Mouse (Mus musculus): Measurements from ENCODE around the gene Dvl1. TPM values are rescaled to one million over a fixed set of nuclear protein-coding genes. Genes with fewer than 3 reads are reported as not detected.

Dvl1 gene
- polyA plus RNA-seq, 1 experiment from 2014 or later: 10.9 TPM

GRCm38 (mm10) chr4:155840076-155841002 lies 6.9 kb upstream of the Dvl1 start:
- ATAC-seq (ENCODE audit: insufficient number of reproducible peaks, insufficient read depth, low FRiP score, low read depth): no peak
- H3K27me3 ChIP-seq (ENCODE audit: control insufficient read depth, insufficient read depth, low read length): peaks cover 5% of the 10 kb centered on the region
- WGBS: 7% methylated on average over 8 of the region's 8 CpGs

GRCm38 (mm10) chr4:155841003-155841454 lies 6.2 kb upstream of the Dvl1 start:
- Histone ChIP-seq H3K4me3 (ENCODE audit: control insufficient read depth in 1 of 2, insufficient read depth in 1 of 2, low read depth in 1 of 2, low read length in 2 of 2) (peak overlapping the region; percentile 51 to 54), H3K27me3 (ENCODE audit: control insufficient read depth, insufficient read depth, low read length) (peaks cover 5% of the 10 kb centered on the region), H3K4me1 (ENCODE audit: control insufficient read depth in 2 of 2, insufficient read depth in 2 of 2, low read length in 2 of 2) (peaks cover 22 to 41% of the 10 kb centered on the region in 2 experiments), H3K27ac (replicated peaks in 1 of 2; ENCODE audit: control insufficient read depth in 1 of 2, insufficient read depth in 1 of 2, low read depth in 2 of 2, low read length in 2 of 2) (0 out of 4 replicates have a peak overlapping the region, but pooled peaks of 1 of the 2 experiments have one; percentile 17), H3K9ac (ENCODE audit: low read length) (peak overlapping the region; percentile 76), H3K9me3 (ENCODE audit: control insufficient read depth, low read length) (no peaks in the 10 kb centered on the region), H3K36me3 (ENCODE audit: control insufficient read depth, insufficient read depth, low read length) (peaks cover 21% of the 10 kb centered on the region), H3K4me2 (ENCODE audit: low read length) (peak overlapping the region; percentile 88)
- under 1% methylated on average over 32 of the region's 32 CpGs for WGBS
- peak; percentile 23 for ATAC-seq (ENCODE audit: insufficient number of reproducible peaks, insufficient read depth, low FRiP score, low read depth)

More at GRCm38 (mm10) chr4:155840076-155841002, 6.9 kb upstream of the Dvl1 start:
- Histone ChIP-seq H3K4me1 (ENCODE audit: control insufficient read depth in 2 of 2, insufficient read depth in 2 of 2, low read length in 2 of 2) (peaks cover 22 to 41% of the 10 kb centered on the region in 2 experiments), H3K4me3 (ENCODE audit: control insufficient read depth in 1 of 2, insufficient read depth in 1 of 2, low read depth in 1 of 2, low read length in 2 of 2) (peak overlapping the region; percentile 51 to 54), H3K4me2 (ENCODE audit: low read length) (peak overlapping the region; percentile 88), H3K27ac (replicated peaks in 1 of 2; ENCODE audit: control insufficient read depth in 1 of 2, insufficient read depth in 1 of 2, low read depth in 2 of 2, low read length in 2 of 2) (peak overlapping the region; percentile 85 to 86), H3K9me3 (ENCODE audit: control insufficient read depth, low read length) (no peaks in the 10 kb centered on the region), H3K36me3 (ENCODE audit: control insufficient read depth, insufficient read depth, low read length) (peaks cover 21% of the 10 kb centered on the region), H3K9ac (ENCODE audit: low read length) (peak overlapping the region; percentile 76)

- no peak overlapping the region for H3K9ac ChIP-seq (ENCODE audit: low read length)
- peaks cover 26 to 45% of the 10 kb centered on the region in 2 experiments for H3K4me1 ChIP-seq (ENCODE audit: control insufficient read depth in 2 of 2, insufficient read depth in 2 of 2, low read length in 2 of 2)
Observed at GRCm38 (mm10) chr4:155841651-155842270, 5.4 kb upstream of the Dvl1 start.

GRCm38 (mm10) chr4:155843231-155843630 lies 4.0 kb upstream of the Dvl1 start:
- no peak overlapping the region for H3K27ac ChIP-seq (replicated peaks in 1 of 2; ENCODE audit: control insufficient read depth in 1 of 2, insufficient read depth in 1 of 2, low read depth in 2 of 2, low read length in 2 of 2)
- WGBS: 87% methylated on average over 5 of the region's 5 CpGs
- no peak for ATAC-seq (ENCODE audit: insufficient number of reproducible peaks, insufficient read depth, low FRiP score, low read depth)
- no peaks in the 10 kb centered on the region for H3K9me3 ChIP-seq (ENCODE audit: control insufficient read depth, low read length)
- H3K4me2 ChIP-seq (ENCODE audit: low read length): no peak overlapping the region
- peaks cover 21% of the 10 kb centered on the region for H3K36me3 ChIP-seq (ENCODE audit: control insufficient read depth, insufficient read depth, low read length)
- no peak overlapping the region for H3K9ac ChIP-seq (ENCODE audit: low read length)
- H3K4me3 ChIP-seq (ENCODE audit: control insufficient read depth in 1 of 2, insufficient read depth in 1 of 2, low read depth in 1 of 2, low read length in 2 of 2): no peak overlapping the region
- H3K27me3 ChIP-seq (ENCODE audit: control insufficient read depth, insufficient read depth, low read length): peaks cover 5% of the 10 kb centered on the region
- peaks cover 21 to 40% of the 10 kb centered on the region in 2 experiments for H3K4me1 ChIP-seq (ENCODE audit: control insufficient read depth in 2 of 2, insufficient read depth in 2 of 2, low read length in 2 of 2)

More at GRCm38 (mm10) chr4:155841651-155842270, 5.4 kb upstream of the Dvl1 start:
- Histone ChIP-seq H3K36me3 (ENCODE audit: control insufficient read depth, insufficient read depth, low read length) (peaks cover 21% of the 10 kb centered on the region), H3K4me3 (ENCODE audit: control insufficient read depth in 1 of 2, insufficient read depth in 1 of 2, low read depth in 1 of 2, low read length in 2 of 2) (peak overlapping the region; percentile 3 to 51; a peak in 2 of 4 replicates), H3K9me3 (ENCODE audit: control insufficient read depth, low read length) (no peaks in the 10 kb centered on the region), H3K27me3 (ENCODE audit: control insufficient read depth, insufficient read depth, low read length) (peaks cover 5% of the 10 kb centered on the region), H3K27ac (replicated peaks in 1 of 2; ENCODE audit: control insufficient read depth in 1 of 2, insufficient read depth in 1 of 2, low read depth in 2 of 2, low read length in 2 of 2) (no peak overlapping the region), H3K4me2 (ENCODE audit: low read length) (peak overlapping the region; percentile 88)
- WGBS: 49% methylated on average over 38 of the region's 38 CpGs
- no peak for ATAC-seq (ENCODE audit: insufficient number of reproducible peaks, insufficient read depth, low FRiP score, low read depth)

- 2% methylated on average over 61 of the region's 69 CpGs for WGBS
- Histone ChIP-seq H3K9me3 (ENCODE audit: control insufficient read depth, low read length) (no peaks in the 10 kb centered on the region), H3K9ac (ENCODE audit: low read length) (peak overlapping the region; percentile 93)
Observed at GRCm38 (mm10) chr4:155847591-155848352, 570 bp downstream of the Dvl1 start.

GRCm38 (mm10) chr4:155848434-155849095 lies 1.4 kb downstream of the Dvl1 start:
- Histone ChIP-seq H3K27ac (replicated peaks in 1 of 2; ENCODE audit: control insufficient read depth in 1 of 2, insufficient read depth in 1 of 2, low read depth in 2 of 2, low read length in 2 of 2) (no peak overlapping the region), H3K4me2 (ENCODE audit: low read length) (peak overlapping the region; percentile 96), H3K4me1 (ENCODE audit: control insufficient read depth in 2 of 2, insufficient read depth in 2 of 2, low read length in 2 of 2) (peaks cover 12 to 19% of the 10 kb centered on the region in 2 experiments), H3K36me3 (ENCODE audit: control insufficient read depth, insufficient read depth, low read length) (peaks cover 10% of the 10 kb centered on the region), H3K9ac (ENCODE audit: low read length) (peak overlapping the region; percentile 93), H3K9me3 (ENCODE audit: control insufficient read depth, low read length) (no peaks in the 10 kb centered on the region), H3K4me3 (ENCODE audit: control insufficient read depth in 1 of 2, insufficient read depth in 1 of 2, low read depth in 1 of 2, low read length in 2 of 2) (peak overlapping the region; percentile 82 to 95; a peak in 3 of 4 replicates), H3K27me3 (ENCODE audit: control insufficient read depth, insufficient read depth, low read length) (no peaks in the 10 kb centered on the region)
- no peak for ATAC-seq (ENCODE audit: insufficient number of reproducible peaks, insufficient read depth, low FRiP score, low read depth)
- WGBS: 74% methylated on average over 7 of the region's 7 CpGs

More at GRCm38 (mm10) chr4:155847591-155848352, 570 bp downstream of the Dvl1 start:
- ATAC-seq (ENCODE audit: insufficient number of reproducible peaks, insufficient read depth, low FRiP score, low read depth): peak; percentile 33
- Histone ChIP-seq H3K4me1 (ENCODE audit: control insufficient read depth in 2 of 2, insufficient read depth in 2 of 2, low read length in 2 of 2) (peaks cover 12 to 19% of the 10 kb centered on the region in 2 experiments), H3K4me3 (ENCODE audit: control insufficient read depth in 1 of 2, insufficient read depth in 1 of 2, low read depth in 1 of 2, low read length in 2 of 2) (peak overlapping the region; percentile 82 to 95), H3K27me3 (ENCODE audit: control insufficient read depth, insufficient read depth, low read length) (no peaks in the 10 kb centered on the region), H3K4me2 (ENCODE audit: low read length) (peak overlapping the region; percentile 96), H3K36me3 (ENCODE audit: control insufficient read depth, insufficient read depth, low read length) (peaks cover 12% of the 10 kb centered on the region), H3K27ac (replicated peaks in 1 of 2; ENCODE audit: control insufficient read depth in 1 of 2, insufficient read depth in 1 of 2, low read depth in 2 of 2, low read length in 2 of 2) (peak overlapping the region in 1 of 2 experiments; percentile 76; a peak in 2 of 4 replicates)
